Mouse (Mus musculus): ENCODE measurements at regions not wholly inside any gene's neighbourhood (a gene's known extent, or its start where the extent isn't known, plus 50 kb on each side); places are given as distances from the start of the nearest gene placed in this dataset.

GRCm38 (mm10) chr19:52878812-52879502 lies 161.1 kb downstream of the Xpnpep1 start:
- Histone ChIP-seq H3K36me3 (replicated peaks) (no peaks in the 10 kb centered on the region), H3K9me3 (no peaks in the 10 kb centered on the region), H3K4me1 (no peaks in the 10 kb centered on the region), H3K27me3 (replicated peaks; ENCODE audit: low read depth, poor library complexity, severe bottlenecking) (no peaks in the 10 kb centered on the region), H3K27ac (replicated peaks) (no peak overlapping the region), H3K4me3 (no peak overlapping the region)
- 88% methylated on average over 6 of the region's 6 CpGs for WGBS
- no peak for DNase-seq (ENCODE audit: low spot score)

GRCm38 (mm10) chr19:52866635-52867034 lies 173.4 kb downstream of the Xpnpep1 start:
- no peaks in the 10 kb centered on the region for H3K9me3 ChIP-seq
- H3K27ac ChIP-seq (replicated peaks), result no peak overlapping the region
- peaks cover 3% of the 10 kb centered on the region; the same call in 1 of the 2 replicates for H3K4me1 ChIP-seq
- H3K36me3 ChIP-seq (replicated peaks), result no peaks in the 10 kb centered on the region
- DNase-seq (ENCODE audit: low spot score), result no peak
- H3K4me3 ChIP-seq, result no peak overlapping the region
- WGBS, result 85% methylated on average over 1 of the region's 1 CpGs
- no peaks in the 10 kb centered on the region for H3K27me3 ChIP-seq (replicated peaks; ENCODE audit: low read depth, poor library complexity, severe bottlenecking)

GRCm38 (mm10) chr19:52861576-52861975 lies 178.4 kb downstream of the Xpnpep1 start:
- H3K9me3 ChIP-seq, result no peaks in the 10 kb centered on the region
- 62% methylated on average over 9 of the region's 9 CpGs for WGBS
- peaks cover 3% of the 10 kb centered on the region; the same call in 1 of the 2 replicates for H3K4me1 ChIP-seq
- H3K27me3 ChIP-seq (replicated peaks; ENCODE audit: low read depth, poor library complexity, severe bottlenecking), result no peaks in the 10 kb centered on the region
- H3K4me3 ChIP-seq, result no peak overlapping the region
- no peak for DNase-seq (ENCODE audit: low spot score)
- no peaks in the 10 kb centered on the region for H3K36me3 ChIP-seq (replicated peaks)
- H3K27ac ChIP-seq (replicated peaks), result no peak overlapping the region

- no peak for DNase-seq (ENCODE audit: low spot score)
- Histone ChIP-seq H3K4me3 (no peak overlapping the region), H3K36me3 (replicated peaks) (no peaks in the 10 kb centered on the region), H3K4me1 (no peaks in the 10 kb centered on the region), H3K9me3 (no peaks in the 10 kb centered on the region), H3K27me3 (replicated peaks; ENCODE audit: low read depth, poor library complexity, severe bottlenecking) (no peaks in the 10 kb centered on the region), H3K27ac (replicated peaks) (no peak overlapping the region)
- WGBS, result 84% methylated on average over 7 of the region's 7 CpGs
Observed at GRCm38 (mm10) chr19:52854068-52854682, 185.8 kb downstream of the Xpnpep1 start.

GRCm38 (mm10) chr19:52816202-52816601 lies 223.8 kb downstream of the Xpnpep1 start:
- Histone ChIP-seq H3K9me3 (peaks cover 4% of the 10 kb centered on the region; the same call in 1 of the 2 replicates), H3K4me1 (no peaks in the 10 kb centered on the region), H3K27me3 (replicated peaks; ENCODE audit: low read depth, poor library complexity, severe bottlenecking) (no peaks in the 10 kb centered on the region), H3K4me3 (no peak overlapping the region), H3K36me3 (replicated peaks) (no peaks in the 10 kb centered on the region), H3K27ac (replicated peaks) (no peak overlapping the region)
- whole genome bisulfite sequencing, result 92% methylated on average over 7 of the region's 7 CpGs
- DNase-seq (ENCODE audit: low spot score), result no peak

- no peaks in the 10 kb centered on the region for H3K4me1 ChIP-seq
- 77% methylated on average over 6 of the region's 6 CpGs for WGBS
- H3K27me3 ChIP-seq (replicated peaks; ENCODE audit: low read depth, poor library complexity, severe bottlenecking), result no peaks in the 10 kb centered on the region
- no peaks in the 10 kb centered on the region for H3K36me3 ChIP-seq (replicated peaks)
- DNase-seq (ENCODE audit: low spot score), result no peak
- no peak overlapping the region for H3K4me3 ChIP-seq
- no peaks in the 10 kb centered on the region for H3K9me3 ChIP-seq
- no peak overlapping the region for H3K27ac ChIP-seq (replicated peaks)
Observed at GRCm38 (mm10) chr19:52812046-52812445, 228.0 kb downstream of the Xpnpep1 start.

- H3K27ac ChIP-seq (replicated peaks), result no peak overlapping the region
- no peaks in the 10 kb centered on the region for H3K9me3 ChIP-seq
- H3K36me3 ChIP-seq (replicated peaks), result no peaks in the 10 kb centered on the region
- WGBS, result 91% methylated on average over 3 of the region's 3 CpGs
- no peaks in the 10 kb centered on the region for H3K4me1 ChIP-seq
- H3K27me3 ChIP-seq (replicated peaks; ENCODE audit: low read depth, poor library complexity, severe bottlenecking), result no peaks in the 10 kb centered on the region
- DNase-seq (ENCODE audit: low spot score), result no peak
- no peak overlapping the region for H3K4me3 ChIP-seq
Observed at GRCm38 (mm10) chr19:52788802-52789201, 251.2 kb downstream of the Xpnpep1 start.

- Histone ChIP-seq H3K36me3 (replicated peaks) (no peaks in the 10 kb centered on the region), H3K27ac (replicated peaks) (no peak overlapping the region), H3K4me1 (no peaks in the 10 kb centered on the region), H3K4me3 (no peak overlapping the region), H3K9me3 (peaks cover 4% of the 10 kb centered on the region; the same call in 1 of the 2 replicates), H3K27me3 (replicated peaks; ENCODE audit: low read depth, poor library complexity, severe bottlenecking) (no peaks in the 10 kb centered on the region)
- no peak for DNase-seq (ENCODE audit: low spot score)
- 83% methylated on average over 4 of the region's 4 CpGs for WGBS
Observed at GRCm38 (mm10) chr19:52768761-52769388, 271.1 kb downstream of the Xpnpep1 start.

- 81% methylated on average over 5 of the region's 5 CpGs for WGBS
Observed at GRCm38 (mm10) chr19:52768117-52768516, 271.9 kb downstream of the Xpnpep1 start.

GRCm38 (mm10) chr19:52738946-52739345 lies 301.1 kb downstream of the Xpnpep1 start:
- Histone ChIP-seq H3K36me3 (replicated peaks) (no peaks in the 10 kb centered on the region), H3K4me3 (no peak overlapping the region), H3K9me3 (no peaks in the 10 kb centered on the region), H3K4me1 (no peaks in the 10 kb centered on the region), H3K27me3 (replicated peaks; ENCODE audit: low read depth, poor library complexity, severe bottlenecking) (no peaks in the 10 kb centered on the region), H3K27ac (replicated peaks) (no peak overlapping the region)
- WGBS, result 92% methylated on average over 9 of the region's 9 CpGs
- no peak for DNase-seq (ENCODE audit: low spot score)

More at GRCm38 (mm10) chr19:52768117-52768516, 271.9 kb downstream of the Xpnpep1 start:
- Histone ChIP-seq H3K27ac (replicated peaks) (no peak overlapping the region), H3K4me1 (no peaks in the 10 kb centered on the region), H3K36me3 (replicated peaks) (no peaks in the 10 kb centered on the region), H3K9me3 (peaks cover 4% of the 10 kb centered on the region; the same call in 1 of the 2 replicates), H3K4me3 (no peak overlapping the region), H3K27me3 (replicated peaks; ENCODE audit: low read depth, poor library complexity, severe bottlenecking) (no peaks in the 10 kb centered on the region)
- DNase-seq (ENCODE audit: low spot score), result no peak

- DNase-seq (ENCODE audit: low spot score), result no peak
- Histone ChIP-seq H3K27ac (replicated peaks) (no peak overlapping the region), H3K4me3 (no peak overlapping the region), H3K36me3 (replicated peaks) (no peaks in the 10 kb centered on the region), H3K9me3 (no peaks in the 10 kb centered on the region), H3K27me3 (replicated peaks; ENCODE audit: low read depth, poor library complexity, severe bottlenecking) (no peaks in the 10 kb centered on the region), H3K4me1 (no peaks in the 10 kb centered on the region)
- 24% methylated on average over 1 of the region's 1 CpGs for WGBS
Observed at GRCm38 (mm10) chr19:52721776-52722175, 318.2 kb downstream of the Xpnpep1 start.

- Histone ChIP-seq H3K9me3 (no peaks in the 10 kb centered on the region), H3K4me1 (no peaks in the 10 kb centered on the region), H3K27me3 (replicated peaks; ENCODE audit: low read depth, poor library complexity, severe bottlenecking) (no peaks in the 10 kb centered on the region), H3K27ac (replicated peaks) (no peak overlapping the region), H3K4me3 (no peak overlapping the region), H3K36me3 (replicated peaks) (no peaks in the 10 kb centered on the region)
- 69% methylated on average over 5 of the region's 5 CpGs for WGBS
- DNase-seq (ENCODE audit: low spot score), result peak; percentile 15
Observed at GRCm38 (mm10) chr19:52715359-52715758, 324.7 kb downstream of the Xpnpep1 start.

GRCm38 (mm10) chr19:52707679-52708078 lies 332.3 kb downstream of the Xpnpep1 start:
- Histone ChIP-seq H3K4me1 (no peaks in the 10 kb centered on the region), H3K27ac (replicated peaks) (no peak overlapping the region), H3K9me3 (no peaks in the 10 kb centered on the region), H3K36me3 (replicated peaks) (no peaks in the 10 kb centered on the region), H3K27me3 (replicated peaks; ENCODE audit: low read depth, poor library complexity, severe bottlenecking) (no peaks in the 10 kb centered on the region), H3K4me3 (no peak overlapping the region)
- WGBS, result 82% methylated on average over 1 of the region's 1 CpGs
- DNase-seq (ENCODE audit: low spot score), result no peak
